Mouse (Mus musculus) myocyte (in vitro differentiated cells): ENCODE data around the gene 6330403K07Rik. TPM values are rescaled to one million over a fixed set of nuclear protein-coding genes. Genes with fewer than 3 reads are reported as not detected.

Experiments
- H3K27me3 ChIP-seq: one replicate; pipeline ENCODE4 v1.6.1; 2011; ENCODE audit not compliant: control insufficient read depth, insufficient read depth, insufficient read length
- H3K36me3 ChIP-seq: one replicate; pipeline ENCODE4 v1.6.1; 2011; ENCODE audit not compliant: control insufficient read depth, insufficient read depth
- H3K4me2 ChIP-seq: one replicate; pipeline ENCODE4 v1.6.1; 2011; ENCODE audit warnings: low read depth, control low read depth
- H3K4me3 ChIP-seq: one replicate; pipeline ENCODE4 v1.5.1; 2011; ENCODE audit warnings: mild to moderate bottlenecking, control low read depth, moderate library complexity
- H3K79me2 ChIP-seq: one replicate; pipeline ENCODE4 v1.6.1; 2011; ENCODE audit not compliant: control insufficient read depth, insufficient read depth
- H3ac ChIP-seq: one replicate; pipeline ENCODE4 v1.6.1; 2011; ENCODE audit not compliant: control insufficient read depth, insufficient read length
- CEBPB ChIP-seq: IDR thresholded peaks from 2 replicates; pipeline ENCODE4 v1.6.1; 2011; ENCODE audit warnings: mild to moderate bottlenecking, moderate library complexity; ENCODE audit not compliant: poor library complexity, insufficient read depth, severe bottlenecking
- E2F4 ChIP-seq: IDR thresholded peaks from one replicate; pipeline ENCODE4 v1.6.1; 2011; ENCODE audit warnings: mild to moderate bottlenecking, control low read depth, moderate library complexity; ENCODE audit not compliant: insufficient read depth
- MAX ChIP-seq: IDR thresholded peaks from one replicate; pipeline ENCODE4 v1.6.1; 2011; ENCODE audit warnings: low read depth, mild to moderate bottlenecking, control low read depth
- MYOD1 ChIP-seq, 3 experiments: IDR thresholded peaks; one replicate each; pipeline ENCODE4 v1.6.1; 2011; ENCODE audit warnings: control low read depth in 2 of 3, low read depth in 2 of 3, mild to moderate bottlenecking in 2 of 3, moderate library complexity in 1 of 3; ENCODE audit not compliant: insufficient read length in 2 of 3, control insufficient read depth in 1 of 3
- MYOG ChIP-seq, 3 experiments: IDR thresholded peaks; one replicate each; pipeline ENCODE4 v1.6.1; 2011; ENCODE audit warnings: control low read depth in 2 of 3, low read depth in 2 of 3, mild to moderate bottlenecking in 2 of 3; ENCODE audit not compliant: insufficient read length in 2 of 3, control insufficient read depth in 1 of 3, insufficient read depth in 1 of 3
- POLR2A ChIP-seq: IDR thresholded peaks from one replicate; pipeline ENCODE4 v1.6.1; 2011; ENCODE audit warnings: low read depth, mild to moderate bottlenecking, control low read depth, moderate library complexity; ENCODE audit not compliant: insufficient read length
- POLR2AphosphoS2 ChIP-seq: IDR thresholded peaks from one replicate; pipeline ENCODE4 v1.6.1; 2011; ENCODE audit warnings: low read depth, control low read depth; ENCODE audit not compliant: insufficient read length
- REST ChIP-seq: IDR thresholded peaks from one replicate; pipeline ENCODE4 v1.6.1; 2011; ENCODE audit warnings: mild to moderate bottlenecking, control low read depth, moderate library complexity; ENCODE audit not compliant: insufficient read depth, insufficient read length
- SRF ChIP-seq: IDR thresholded peaks from one replicate; pipeline ENCODE4 v1.6.1; 2011; ENCODE audit warnings: low read depth; ENCODE audit not compliant: control insufficient read depth, insufficient read length
- TCF12 ChIP-seq: IDR thresholded peaks from one replicate; pipeline ENCODE4 v1.6.1; 2011; ENCODE audit warnings: mild to moderate bottlenecking, control low read depth; ENCODE audit not compliant: poor library complexity, insufficient read depth, severe bottlenecking
- TCF3 ChIP-seq: IDR thresholded peaks from one replicate; pipeline ENCODE4 v1.6.1; 2011; ENCODE audit warnings: low read depth, control low read depth; ENCODE audit not compliant: insufficient read length
- USF1 ChIP-seq: IDR thresholded peaks from one replicate; pipeline ENCODE4 v1.6.1; 2011; ENCODE audit warnings: low read depth, mild to moderate bottlenecking, control low read depth, moderate library complexity
- polyA plus RNA-seq: library from polyadenylated mRNA; unstranded; fragments of >200 nt; fragmentation: generic; extraction: Trizol; gene quantifications from one replicate; pipeline ENCODE4 v1.2.1, GENCODE M21; 2012; ENCODE audit warnings: missing spikeins

The 6330403K07Rik gene
- polyA plus RNA-seq, 1 experiment = 0.11 TPM

DNA sequence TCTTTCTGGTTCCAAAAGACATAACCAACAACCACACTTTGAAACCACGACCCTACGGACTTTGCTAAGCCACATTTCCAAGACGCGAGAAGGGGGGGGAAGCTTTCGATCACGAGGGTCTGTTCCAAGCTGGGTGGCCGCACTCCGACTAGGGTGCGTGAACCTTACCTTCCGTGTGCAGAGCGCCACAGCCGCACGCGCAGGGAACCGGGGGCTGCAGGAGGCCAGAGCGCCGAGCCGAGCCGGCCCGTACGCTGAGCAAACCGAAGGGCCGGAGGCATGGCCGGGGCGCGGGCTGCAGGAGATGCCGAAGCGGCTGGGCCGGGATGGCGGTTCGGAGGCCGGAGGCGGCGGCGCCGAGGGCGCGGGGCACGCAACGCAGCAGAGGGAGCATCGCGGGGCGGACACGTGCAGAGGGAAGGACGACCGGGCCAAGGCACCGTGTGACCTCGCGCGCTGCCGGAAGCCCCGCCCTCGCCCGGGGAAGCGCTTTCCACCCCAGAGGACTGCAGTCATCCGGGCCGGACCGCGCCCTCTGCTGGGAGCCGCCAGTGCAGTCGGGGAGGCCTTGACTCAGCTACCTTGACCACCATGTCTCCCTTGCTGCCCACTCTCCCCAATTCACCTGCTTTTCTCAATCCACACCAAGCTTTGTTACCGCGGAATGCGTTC is 50.6 kb downstream of the 6330403K07Rik start, which contains the start of gene C1qbp:
Gene C1qbp, minus strand, starts transcription at position 470 of the 672 bp plus-strand sequence.
- Histone ChIP-seq H3K4me3 (peak within 1 kb of the TSS; percentile 91), H3K27me3 (no peaks in the 10 kb centered on the region), H3K79me2 (peaks cover 31% of the 10 kb centered on the region), H3K36me3 (peaks cover 61% of the 10 kb centered on the region), H3ac (peak within 1 kb of the TSS; percentile 73), H3K4me2 (peak within 1 kb of the TSS; percentile 78)
- no peak for TF ChIP-seq TCF12
- peak; percentile 64 for TF ChIP-seq REST
- TF ChIP-seq USF1 = peak; percentile 58
- peak; percentile 95 for TF ChIP-seq POLR2A
- TF ChIP-seq MAX = peak; percentile 50
- TF ChIP-seq E2F4 = no peak
- TF ChIP-seq MYOG (IDR thresholded peaks at IDR 0.05; ENCODE audit: control insufficient read depth in 1 of 3, insufficient read depth in 1 of 3, insufficient read length in 2 of 3, low read depth in 2 of 3) = peak in 2 of 3 experiments; percentile 11 to 15
- TF ChIP-seq SRF = peak; percentile 75
- TF ChIP-seq POLR2AphosphoS2 = peak; percentile 98
- TF ChIP-seq TCF3 = no peak
- peak in 1 of 3 experiments; percentile 16 for TF ChIP-seq MYOD1 (IDR thresholded peaks at IDR 0.05; ENCODE audit: control insufficient read depth in 1 of 3, insufficient read length in 2 of 3, low read depth in 2 of 3)
- no peak for TF ChIP-seq CEBPB

DNA sequence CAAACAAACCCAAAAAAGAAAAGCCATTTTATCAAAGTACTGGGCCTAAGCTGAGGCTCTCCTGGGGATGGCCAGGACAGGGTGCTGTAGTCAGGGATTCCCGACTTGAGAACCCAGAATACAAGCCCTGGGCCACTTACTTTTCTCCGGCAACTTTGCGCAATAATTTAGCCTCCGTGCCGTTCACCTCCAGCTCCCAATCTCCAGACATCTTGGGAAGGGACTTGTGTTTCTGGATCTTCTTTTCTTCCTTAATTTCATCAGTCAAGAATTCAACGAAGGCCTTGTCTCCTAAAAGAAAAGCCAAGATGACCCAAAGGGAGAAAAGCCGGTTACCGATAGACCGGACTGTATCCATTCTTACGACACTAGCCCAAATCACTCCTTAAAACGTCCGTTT is 51.3 kb downstream of the 6330403K07Rik start:
- Histone ChIP-seq H3K4me3 (peak overlapping the region; percentile 91), H3K4me2 (peak overlapping the region; percentile 78), H3K36me3 (peaks cover 62% of the 10 kb centered on the region), H3K79me2 (peaks cover 31% of the 10 kb centered on the region), H3K27me3 (no peaks in the 10 kb centered on the region), H3ac (peak overlapping the region; percentile 73)
- TF ChIP-seq CEBPB (peak; percentile 67; the same call in 1 of the 2 replicates), MYOG (IDR thresholded peaks at IDR 0.05; ENCODE audit: control insufficient read depth in 1 of 3, insufficient read depth in 1 of 3, insufficient read length in 2 of 3, low read depth in 2 of 3) (no peak)

Other genes starting within 250 kb of the 6330403K07Rik start
- 0.10 TPM for gene Scimp, start 220.9 kb downstream of the 6330403K07Rik start, polyA plus RNA-seq
- 16.1 TPM for gene Rabep1, start 188.7 kb downstream of the 6330403K07Rik start, polyA plus RNA-seq
- 63.5 TPM for gene Nup88, start 63.5 kb downstream of the 6330403K07Rik start, polyA plus RNA-seq
- 28.0 TPM for gene Rpain, start 63.3 kb downstream of the 6330403K07Rik start, polyA plus RNA-seq
- gene C1qbp, start 50.5 kb downstream of the 6330403K07Rik start, polyA plus RNA-seq = 318 TPM
- gene Dhx33, start 29.1 kb downstream of the 6330403K07Rik start, polyA plus RNA-seq = 9.2 TPM
- 11.0 TPM for gene Mis12, start 13.9 kb downstream of the 6330403K07Rik start, polyA plus RNA-seq
- 27.6 TPM for gene Derl2, start 13.7 kb downstream of the 6330403K07Rik start, polyA plus RNA-seq
- not detected for gene Nlrp1a, start 111.2 kb upstream of the 6330403K07Rik start, polyA plus RNA-seq
- gene Nlrp1b, start 197.2 kb upstream of the 6330403K07Rik start, polyA plus RNA-seq = 0.01 TPM